Mouse (Mus musculus): ENCODE measurements at regions not wholly inside any gene's neighbourhood (a gene's known extent, or its start where the extent isn't known, plus 50 kb on each side); places are given as distances from the start of the nearest gene placed in this dataset.

GRCm38 (mm10) chr11:114226553-114226952, 159.7 kb upstream of the Sdk2 start:
- TF ChIP-seq POLR2A (IDR thresholded peaks at IDR 0.05; ENCODE audit: borderline replicate concordance, extremely low read depth, low read depth, low read length) (no peak), CTCF (IDR thresholded peaks at IDR 0.05; ENCODE audit: insufficient read depth, low read length) (no peak)

All from lung, adult 2 months (tissue).